Mouse (Mus musculus): ENCODE measurements around the gene Olfr190.
"Not testable (repeated sequence)": the region's sequence is repeated elsewhere in the genome, so short reads cannot be mapped to it uniquely, and the experiment has no call there.

Gene Olfr190

GRCm38 (mm10) chr16:59077905-59078304 lies at the start of gene Olfr190:
Olfr190 (minus strand) TSS chr16:59078005.
- DNase-seq (ENCODE audit: low read depth, low spot score), result no peak

DNA sequence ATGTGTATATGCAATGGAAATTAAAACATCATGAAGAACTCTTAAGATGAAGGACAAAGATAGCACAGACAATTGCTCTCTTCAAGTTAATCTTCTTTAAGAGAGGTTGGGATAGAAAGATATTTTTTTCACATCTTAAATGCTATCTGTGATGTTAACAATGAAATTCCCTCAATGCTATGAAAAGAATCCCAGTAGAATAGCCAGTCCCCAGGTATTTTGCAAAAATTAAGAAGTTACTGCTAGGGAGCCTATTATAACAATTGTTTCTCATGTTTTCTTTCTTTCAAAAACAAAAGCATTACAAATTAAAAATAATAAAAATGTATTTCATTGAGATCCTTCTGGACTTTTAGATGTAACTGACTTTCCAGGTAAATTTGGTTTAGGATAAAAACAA lies 43.2 kb upstream of the Olfr190 start, which contains the start of gene Olfr194:
Gene Olfr194, minus strand, starts transcription at position 101 of the 400 bp plus-strand sequence.
- DNase-seq (ENCODE audit: low read depth, low spot score), result no peak

- no peak for DNase-seq (ENCODE audit: low read depth, low spot score)
These were observed 34.0 kb upstream of the Olfr190 start, which contains the start of gene Olfr193 for GRCm38 (mm10) chr16:59111781-59112180. Olfr193 (minus strand) TSS chr16:59111881.

DNA sequence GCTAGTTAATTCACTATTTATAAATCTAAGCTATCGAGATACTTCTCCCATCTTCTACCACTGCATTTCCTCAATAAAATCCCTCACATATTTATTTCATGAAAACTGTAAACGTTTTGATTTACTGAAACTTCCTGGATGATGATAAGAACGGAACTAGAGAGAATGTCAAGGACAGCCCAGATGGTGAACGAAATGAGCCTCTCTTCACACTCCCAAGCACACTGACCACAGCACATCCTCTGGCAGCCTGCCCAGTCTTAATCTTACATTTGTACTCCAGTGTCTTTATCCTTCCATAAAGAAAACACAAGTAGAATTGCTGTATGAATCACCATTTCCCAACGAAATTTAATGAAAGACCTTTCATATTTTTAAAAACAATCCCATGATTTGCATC lies 30.7 kb upstream of the Olfr190 start:
- not testable (repeated sequence) for DNase-seq (ENCODE audit: low read depth, low spot score)

DNA sequence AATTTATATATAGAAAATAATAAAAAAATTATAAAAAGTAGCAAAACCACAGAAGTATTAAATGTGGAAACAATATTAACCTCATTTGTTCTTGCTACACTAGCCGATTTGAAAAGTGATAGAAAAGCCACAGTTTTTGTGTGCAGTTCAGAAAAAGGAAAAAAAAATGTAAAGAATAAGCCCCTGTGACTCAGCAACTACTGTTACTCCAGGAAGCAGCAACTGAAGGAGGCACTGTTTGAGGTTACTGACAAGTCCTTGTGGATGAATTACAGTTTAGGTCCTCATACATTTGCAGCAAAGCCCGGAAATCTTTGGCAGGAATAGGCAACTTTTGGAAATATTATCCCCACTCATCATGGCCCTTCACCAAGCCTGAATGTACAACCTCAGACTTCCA lies 27.5 kb upstream of the Olfr190 start:
- DNase-seq (ENCODE audit: low read depth, low spot score), result no peak

DNA sequence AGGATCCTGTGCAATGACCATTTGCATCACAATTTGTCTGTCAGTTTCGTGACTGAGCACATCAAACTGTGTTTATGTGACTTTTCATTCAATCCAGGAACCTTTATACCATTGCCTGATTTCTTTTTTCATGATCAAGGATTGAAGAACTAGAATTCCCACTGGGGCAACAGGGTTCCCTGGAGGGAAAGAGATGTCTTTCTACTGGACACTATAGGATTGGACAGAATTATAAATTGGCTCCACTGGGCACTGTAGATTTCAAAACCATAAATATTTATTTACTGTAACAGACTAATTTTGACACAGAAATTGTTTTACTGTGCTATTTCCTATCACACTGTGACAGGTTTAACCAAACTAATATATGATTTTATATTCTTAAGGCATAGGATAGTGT lies 11.9 kb upstream of the Olfr190 start, which contains the start of gene Olfr191:
Gene Olfr191, minus strand, starts transcription at position 101 of the 400 bp plus-strand sequence.
- not testable (repeated sequence) for DNase-seq (ENCODE audit: low read depth, low spot score)

GRCm38 (mm10) chr16:59081113-59081512 lies 3.3 kb upstream of the Olfr190 start:
- not testable (repeated sequence) for DNase-seq (ENCODE audit: low read depth, low spot score)

- DNase-seq (ENCODE audit: low read depth, low spot score), result no peak
These were observed 4.3 kb downstream of the Olfr190 start for GRCm38 (mm10) chr16:59073520-59073919.

DNA sequence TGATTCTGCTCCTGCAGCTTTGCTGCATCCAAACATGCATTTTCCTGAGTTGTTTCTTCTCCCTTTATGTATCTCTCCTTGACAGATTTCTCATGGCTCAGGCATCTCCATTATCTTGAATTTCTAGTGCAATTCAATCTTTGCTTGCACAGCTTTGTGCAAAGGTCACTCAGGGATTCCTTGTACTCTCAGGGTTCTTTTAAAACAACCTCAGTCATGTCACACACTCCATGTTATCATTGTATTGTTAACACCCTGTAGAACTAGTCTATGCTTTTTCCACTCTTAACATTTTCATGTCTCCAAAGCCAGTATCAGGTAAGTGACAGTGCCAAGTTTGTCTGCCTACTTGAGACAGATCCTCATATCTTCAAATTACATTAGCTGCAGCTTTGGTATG lies 6.0 kb downstream of the Olfr190 start:
- DNase-seq (ENCODE audit: low read depth, low spot score), result no peak

DNA sequence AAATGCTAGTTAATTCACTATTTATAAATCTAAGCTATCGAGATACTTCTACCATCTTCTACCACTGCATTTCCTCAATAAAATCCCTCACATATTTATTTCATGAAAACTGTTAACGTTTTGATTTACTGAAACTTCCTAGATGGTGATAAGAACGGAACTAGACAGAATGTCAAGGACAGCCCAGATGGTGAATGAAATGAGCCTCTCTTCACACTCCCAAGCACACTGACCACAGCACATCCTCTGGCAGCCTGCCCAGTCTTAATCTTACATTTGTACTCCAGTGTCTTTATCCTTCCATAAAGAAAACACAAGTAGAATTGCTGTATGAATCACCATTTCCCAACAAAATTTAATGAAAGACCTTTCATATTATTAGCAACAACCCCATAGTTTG lies 15.4 kb downstream of the Olfr190 start:
- not testable (repeated sequence) for DNase-seq (ENCODE audit: low read depth, low spot score)

GRCm38 (mm10) chr16:59049286-59049685 lies 28.5 kb downstream of the Olfr190 start:
- DNase-seq (ENCODE audit: low read depth, low spot score), result not testable (repeated sequence)

DNA sequence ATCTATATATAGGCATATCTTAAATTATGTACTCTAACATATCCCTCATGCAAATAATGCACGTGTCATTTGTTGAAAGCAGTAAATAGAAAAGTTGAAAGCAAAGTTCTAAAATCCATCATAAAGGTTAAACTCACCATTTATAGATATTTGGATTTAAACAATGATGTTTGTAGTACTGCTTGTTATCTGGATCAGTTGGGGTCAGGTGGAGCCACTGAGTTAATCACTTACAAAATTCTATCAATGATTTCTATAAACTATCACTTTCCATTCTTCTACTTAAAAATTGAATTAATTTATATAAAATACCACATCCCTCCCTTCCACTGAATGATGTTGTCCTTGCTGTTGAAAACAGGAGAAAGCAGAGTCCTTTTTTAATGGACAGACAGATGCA lies 28.9 kb downstream of the Olfr190 start:
- DNase-seq (ENCODE audit: low read depth, low spot score), result no peak

GRCm38 (mm10) chr16:59047579-59047978 lies 30.2 kb downstream of the Olfr190 start:
- DNase-seq (ENCODE audit: low read depth, low spot score), result no peak

DNA sequence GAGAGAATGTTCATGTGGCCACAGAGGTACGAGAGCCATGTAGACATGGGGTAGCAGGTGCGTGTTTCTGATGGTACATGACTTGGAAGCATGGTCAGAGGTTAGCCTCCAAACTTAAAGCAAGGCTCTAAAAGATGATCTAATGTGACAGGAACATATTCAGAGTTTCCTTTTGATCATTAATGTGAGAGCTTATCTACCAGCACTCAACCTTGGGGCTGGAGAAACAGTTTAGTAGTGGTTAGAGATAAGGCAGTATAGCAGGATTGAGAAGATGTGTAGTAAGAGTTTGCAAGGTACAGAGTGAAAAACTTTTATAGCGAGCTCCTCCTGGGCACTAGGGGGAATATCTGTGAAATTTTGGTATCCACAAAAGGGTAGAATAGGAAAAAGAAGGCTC lies 32.0 kb downstream of the Olfr190 start:
- no peak for DNase-seq (ENCODE audit: low read depth, low spot score)

- no peak for DNase-seq (ENCODE audit: low read depth, low spot score)
These were observed 38.1 kb downstream of the Olfr190 start, which contains the start of gene Olfr187 for GRCm38 (mm10) chr16:59039710-59040109. Olfr187 (minus strand) TSS chr16:59039767.

DNA sequence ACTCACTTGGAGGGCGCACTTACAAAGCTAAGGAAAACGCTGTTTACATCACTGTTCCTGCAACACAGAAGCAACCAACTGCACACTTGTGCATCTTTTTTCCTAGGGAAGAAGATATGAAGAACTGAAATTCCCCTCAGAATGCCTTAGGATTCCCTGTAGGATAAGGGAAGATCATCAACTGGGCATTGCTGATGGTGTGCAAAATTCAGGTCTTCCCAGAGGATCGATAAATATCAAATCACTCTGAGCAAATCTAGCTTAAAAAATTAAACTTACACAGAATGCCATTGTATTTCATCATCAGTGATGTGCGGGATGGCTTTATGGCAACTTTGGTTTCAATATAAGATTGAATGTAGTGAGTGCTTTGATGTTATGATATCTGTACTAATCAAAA lies 47.6 kb downstream of the Olfr190 start, which contains the start of gene Olfr186:
Gene Olfr186, minus strand, starts transcription at position 101 of the 400 bp plus-strand sequence.
- DNase-seq (ENCODE audit: low read depth, low spot score), result no peak
